Mouse (Mus musculus): ENCODE measurements around the gene Adgrg2.

- no peak for TF ChIP-seq GATA1 (IDR thresholded peaks at IDR 0.05; ENCODE audit: low read length)
- TF ChIP-seq TAL1 (IDR thresholded peaks at IDR 0.05; ENCODE audit: low read length), result no peak
Observed at GRCm38 (mm10) chrX:160516027-160516426, 125.5 kb downstream of the Adgrg2 start.
